Mouse (Mus musculus): ENCODE results near the gene S100pbp.

The S100pbp gene

GRCm38 (mm10) chr4:129157541-129157940 is 32.0 kb downstream of the S100pbp start:
- intact Hi-C loops (cut with DNase I): no loop called here

- intact Hi-C loops (cut with DNase I): no loop called here
Measured at GRCm38 (mm10) chr4:129151276-129151811, 38.2 kb downstream of the S100pbp start.

GRCm38 (mm10) chr4:129149321-129149720 is 40.2 kb downstream of the S100pbp start:
- intact Hi-C loops (cut with DNase I): no loop called here

GRCm38 (mm10) chr4:129147552-129148103 is 41.9 kb downstream of the S100pbp start:
- intact Hi-C loops (cut with DNase I): no loop called here

GRCm38 (mm10) chr4:129146392-129146791 is 43.1 kb downstream of the S100pbp start:
- intact Hi-C loops (cut with DNase I): no loop called here

GRCm38 (mm10) chr4:129145943-129146342 is 43.6 kb downstream of the S100pbp start:
- intact Hi-C loops (cut with DNase I): no loop called here

GRCm38 (mm10) chr4:129145411-129145810 is 44.1 kb downstream of the S100pbp start:
- intact Hi-C loops (cut with DNase I): no loop called here

- intact Hi-C loops (cut with DNase I): no loop called here
Measured at GRCm38 (mm10) chr4:129144401-129145367, 44.8 kb downstream of the S100pbp start.

GRCm38 (mm10) chr4:129143509-129143908 is 46.0 kb downstream of the S100pbp start:
- intact Hi-C loops (cut with DNase I): no loop called here

GRCm38 (mm10) chr4:129142439-129143045 is 47.0 kb downstream of the S100pbp start:
- intact Hi-C loops (cut with DNase I): no loop called here

- intact Hi-C loops (cut with DNase I): no loop called here
Measured at GRCm38 (mm10) chr4:129141560-129142438, 47.7 kb downstream of the S100pbp start.

GRCm38 (mm10) chr4:129140808-129141207 is 48.7 kb downstream of the S100pbp start:
- intact Hi-C loops (cut with DNase I): no loop called here

- intact Hi-C loops (cut with DNase I): loop anchor here (5.0 to 10.0 kb wide), 2 partner anchors 38 to 315 kb away; no protein-coding TSS in a partner anchor
Measured at GRCm38 (mm10) chr4:129139642-129140041, 49.9 kb downstream of the S100pbp start.

- intact Hi-C loops (cut with DNase I): loop anchor here (5.0 to 10.0 kb wide), 2 partner anchors 40 to 317 kb away; no protein-coding TSS in a partner anchor
Measured at GRCm38 (mm10) chr4:129137392-129138321, 51.9 kb downstream of the S100pbp start.

GRCm38 (mm10) chr4:129136579-129137391 is 52.7 kb downstream of the S100pbp start, which contains the start of gene Fndc5:
Fndc5 (plus strand) TSS chr4:129136999.
- intact Hi-C loops (cut with DNase I): loop anchor here (5.0 to 10.0 kb wide), 2 partner anchors 41 to 318 kb away; no protein-coding TSS in a partner anchor

- intact Hi-C loops (cut with DNase I): loop anchor here (5.0 to 10.0 kb wide), 2 partner anchors 41 to 319 kb away; no protein-coding TSS in a partner anchor
Measured at GRCm38 (mm10) chr4:129136189-129136578, 53.3 kb downstream of the S100pbp start.

- intact Hi-C loops (cut with DNase I): loop anchor here (5.0 to 10.0 kb wide), 2 partner anchors 42 to 319 kb away; no protein-coding TSS in a partner anchor
Measured at GRCm38 (mm10) chr4:129135637-129136036, 53.9 kb downstream of the S100pbp start.

Measured in adrenal gland (tissue).